Mouse (Mus musculus): ENCODE measurements around the gene Gfi1b.

GRCm38 (mm10) chr2:28578003-28578402 is 43.8 kb downstream of the Gfi1b start:
- TF ChIP-seq CTCF (IDR thresholded peaks at IDR 0.05; ENCODE audit: insufficient read depth, low read depth, low read length): no peak
- TF ChIP-seq POLR2A (IDR thresholded peaks at IDR 0.05; ENCODE audit: insufficient read depth, low read depth, low read length): no peak

All from olfactory bulb, adult 2 months (tissue).